Mouse (Mus musculus): ENCODE data around the gene Nle1. TPM values are rescaled to one million over a fixed set of nuclear protein-coding genes. Genes with fewer than 3 reads are reported as not detected.

Gene Nle1
- polyA plus RNA-seq, 1 experiment from 2014 or later = 30.9 TPM

Other genes starting within 250 kb of the Nle1 start
- 0.22 and 0.56 TPM in 2 replicates for gene Cct6b, start 144.1 kb downstream of the Nle1 start, polyA plus RNA-seq (2014; fragmentation: Nextera tagmentation; extraction: Ambion mirVana)
- gene Zfp830, start 144.1 kb downstream of the Nle1 start, polyA plus RNA-seq (2014; fragmentation: Nextera tagmentation; extraction: Ambion mirVana) = 34.2 and 37.8 TPM in 2 replicates
- gene Lig3, start 127.3 kb downstream of the Nle1 start, polyA plus RNA-seq (2014; fragmentation: Nextera tagmentation; extraction: Ambion mirVana) = 34.9 and 43.4 TPM in 2 replicates
- 17.9 and 19.5 TPM in 2 replicates for gene Rffl, start 37.2 kb downstream of the Nle1 start, polyA plus RNA-seq (2014; fragmentation: Nextera tagmentation; extraction: Ambion mirVana)
- gene Rad51d, start 17.8 kb downstream of the Nle1 start, polyA plus RNA-seq (2014; fragmentation: Nextera tagmentation; extraction: Ambion mirVana) = 14.1 and 14.4 TPM in 2 replicates
- gene Fndc8, start 16.3 kb downstream of the Nle1 start, polyA plus RNA-seq (2014; fragmentation: Nextera tagmentation; extraction: Ambion mirVana) = 0.12 and 0.34 TPM in 2 replicates
- gene Unc45b, start 2.1 kb upstream of the Nle1 start, polyA plus RNA-seq (2014; fragmentation: Nextera tagmentation; extraction: Ambion mirVana) = 1.6 and 1.8 TPM in 2 replicates
- gene Slfn5, start 42.9 kb upstream of the Nle1 start, polyA plus RNA-seq (2014; fragmentation: Nextera tagmentation; extraction: Ambion mirVana) = 1.3 and 1.8 TPM in 2 replicates
- 30.6 and 35.9 TPM in 2 replicates for gene Slfn9, start 83.4 kb upstream of the Nle1 start, polyA plus RNA-seq (2014; fragmentation: Nextera tagmentation; extraction: Ambion mirVana)
- gene Slfn8, start 112.4 kb upstream of the Nle1 start, polyA plus RNA-seq (2014; fragmentation: Nextera tagmentation; extraction: Ambion mirVana) = 0.78 and 0.86 TPM in 2 replicates
- 3.4 and 4.9 TPM in 2 replicates for gene Slfn2, start 156.7 kb upstream of the Nle1 start, polyA plus RNA-seq (2014; fragmentation: Nextera tagmentation; extraction: Ambion mirVana)
- gene Slfn1, start 208.4 kb upstream of the Nle1 start, polyA plus RNA-seq (2014; fragmentation: Nextera tagmentation; extraction: Ambion mirVana) = 0.22 TPM in 1 of 2 replicates, not detected in the other

Measured in stomach, embryonic 14.5 days (tissue).